Mouse (Mus musculus) liver, embryonic 14.5 days (tissue): ENCODE data around the gene Catsper1. TPM values are rescaled to one million over a fixed set of nuclear protein-coding genes. Genes with fewer than 3 reads are reported as not detected.
A peak's percentile ranks its signal among the peaks of the same experiment; 100 is the strongest.

Experiments used
- ATAC-seq: fragments of 200-750 bp; cut with Nextera tagmentation; 2 replicates; pipeline ENCODE4 v1.8.0; 2017; ENCODE audit warnings: moderate number of reproducible peaks, mild to moderate bottlenecking, moderate library complexity; ENCODE audit not compliant: insufficient read depth
- DNase-seq, 3 experiments: peaks; one replicate each; pipeline ENCODE4 v3.0.0-alpha.2; 2012 to 2013; ENCODE audit warnings: low read depth in 3 of 3, low spot score in 3 of 3
- H3K27ac ChIP-seq: fragments of 300-500 bp; sonication (generic); 2 replicates; pipeline ENCODE4 v1.5.1; 2014; ENCODE audit warnings: moderate library complexity, mild to moderate bottlenecking, control low read depth, inconsistent platforms
- H3K27me3 ChIP-seq: fragments of 300-500 bp; sonication (generic); 2 replicates; pipeline ENCODE4 v1.6.1; 2014; ENCODE audit warnings: mild to moderate bottlenecking, low read length, moderate library complexity; ENCODE audit not compliant: control insufficient read depth, insufficient read depth
- H3K36me3 ChIP-seq: fragments of 300-500 bp; sonication (generic); replicated peaks from 2 replicates; pipeline ENCODE4 v1.6.1; 2014; ENCODE audit warnings: low read depth; ENCODE audit not compliant: control insufficient read depth, insufficient read depth
- H3K4me1 ChIP-seq, 2 experiments: fragments of 200-500 bp in 1 of 2; fragments of 300-500 bp in 1 of 2; sonication (generic) in 1 of 2; replicated peaks; 2 replicates each; pipeline ENCODE4 v1.6.1; 2012 to 2014; ENCODE audit warnings: antibody characterized with exemption in 1 of 2, inconsistent platforms in 1 of 2, low read length in 1 of 2; ENCODE audit not compliant: control insufficient read depth in 2 of 2, insufficient read depth in 2 of 2
- H3K4me2 ChIP-seq: fragments of 300-500 bp; sonication (generic); 2 replicates; pipeline ENCODE4 v1.6.1; 2014; ENCODE audit warnings: low read depth, mild to moderate bottlenecking, control low read depth, moderate library complexity
- H3K4me3 ChIP-seq, 2 experiments: fragments of 200-500 bp in 1 of 2; fragments of 300-500 bp in 1 of 2; sonication (generic) in 1 of 2; 2 replicates each; pipeline ENCODE4 v1.5.1; 2012 to 2014; ENCODE audit warnings: low read depth in 2 of 2, low read length in 2 of 2, mild to moderate bottlenecking in 2 of 2, control low read depth in 1 of 2, inconsistent platforms in 1 of 2, moderate library complexity in 1 of 2; ENCODE audit not compliant: insufficient read depth in 1 of 2
- H3K9ac ChIP-seq: fragments of 300-500 bp; sonication (generic); replicated peaks from 2 replicates; pipeline ENCODE4 v1.6.1; 2014; ENCODE audit warnings: mild to moderate bottlenecking, control low read depth, moderate library complexity
- H3K9me3 ChIP-seq: fragments of 300-500 bp; sonication (generic); 2 replicates; pipeline ENCODE4 v1.6.1; 2016; ENCODE audit warnings: low read length, mixed read lengths; ENCODE audit not compliant: control insufficient read depth
- CTCF ChIP-seq: IDR thresholded peaks from 2 replicates; pipeline ENCODE4 v1.5.1; 2016; ENCODE audit warnings: antibody characterized with exemption, low read depth, control low read depth
- EP300 ChIP-seq: IDR thresholded peaks from 2 replicates; pipeline ENCODE4 v1.6.1; 2016; ENCODE audit warnings: antibody characterized with exemption, low read depth
- WGBS: fragments of 180-500 bp; shearing (Covaris S2); extraction: QIAGEN DNeasy Blood & Tissue Kit; methylation state at CpG from one replicate; pipeline ENCODE4 v1.1.7; 2014; ENCODE audit not compliant: insufficient replicate concordance; 5-methylcytosine and 5-hydroxymethylcytosine counted together
- polyA plus RNA-seq, 2 experiments: library from polyadenylated mRNA; depleted of rRNA in 1 of 2; stranded (reverse) in 1 of 2; unstranded in 1 of 2; fragments of >200 nt; fragmentation: Nextera tagmentation in 1 of 2; extraction: Ambion mirVana in 1 of 2; gene quantifications; 2 replicates each; pipeline versions ENCODE4 v1.2.1 to v1.2.3; 2012 to 2014

Catsper1 gene
- polyA plus RNA-seq, 2 experiments, result not detected

GRCm38 (mm10) chr19:5390416-5390815, 54.9 kb downstream of the Catsper1 start:
- TF ChIP-seq CTCF, result no peak
- no peak for TF ChIP-seq EP300
- ATAC-seq, result no peak
- Histone ChIP-seq H3K4me2 (peak overlapping the region; percentile 99), H3K9me3 (no peaks in the 10 kb centered on the region), H3K9ac (peak overlapping the region; percentile 91), H3K27ac (peak overlapping the region; percentile 92), H3K4me1 (peaks cover 23 to 25% of the 10 kb centered on the region in 2 experiments), H3K36me3 (no peaks in the 10 kb centered on the region), H3K27me3 (no peaks in the 10 kb centered on the region), H3K4me3 (peak overlapping the region; percentile 80 to 92; a peak in 2 of 4 replicates)
- 67% methylated on average over 8 of the region's 8 CpGs for WGBS
- no peak for DNase-seq

- Histone ChIP-seq H3K4me3 (no peak overlapping the region), H3K27ac (no peak overlapping the region), H3K4me2 (no peak overlapping the region), H3K27me3 (no peaks in the 10 kb centered on the region), H3K4me1 (peaks cover 12 to 14% of the 10 kb centered on the region in 2 experiments), H3K9ac (no peak overlapping the region), H3K9me3 (no peaks in the 10 kb centered on the region), H3K36me3 (no peaks in the 10 kb centered on the region)
- ATAC-seq, result no peak
- 58% methylated on average over 4 of the region's 4 CpGs for WGBS
- DNase-seq, result no peak
- TF ChIP-seq EP300 (no peak), CTCF (no peak)
Observed at GRCm38 (mm10) chr19:5392892-5393291, 57.4 kb downstream of the Catsper1 start.

Other genes with a start within 250 kb of the Catsper1 start
- gene Yif1a, start 247.2 kb upstream of the Catsper1 start, polyA plus RNA-seq (2012; rRNA removed), result 34.7 and 37.0 TPM in 2 replicates
- 58.6 and 60.0 TPM in 2 replicates for gene Yif1a, start 247.2 kb upstream of the Catsper1 start, polyA plus RNA-seq (2014; fragmentation: Nextera tagmentation; extraction: Ambion mirVana)
- gene Cnih2, start 237.2 kb upstream of the Catsper1 start, polyA plus RNA-seq (2012; rRNA removed), result 0.63 and 1.0 TPM in 2 replicates
- gene Cnih2, start 237.2 kb upstream of the Catsper1 start, polyA plus RNA-seq (2014; fragmentation: Nextera tagmentation; extraction: Ambion mirVana), result 0.50 and 0.73 TPM in 2 replicates
- gene Rab1b, start 228.7 kb upstream of the Catsper1 start, polyA plus RNA-seq (2012; rRNA removed), result 50.6 and 58.8 TPM in 2 replicates
- 76.2 and 84.8 TPM in 2 replicates for gene Rab1b, start 228.7 kb upstream of the Catsper1 start, polyA plus RNA-seq (2014; fragmentation: Nextera tagmentation; extraction: Ambion mirVana)
- gene Klc2, start 217.2 kb upstream of the Catsper1 start, polyA plus RNA-seq (2012; rRNA removed), result 2.3 and 3.5 TPM in 2 replicates
- gene Klc2, start 217.2 kb upstream of the Catsper1 start, polyA plus RNA-seq (2014; fragmentation: Nextera tagmentation; extraction: Ambion mirVana), result 1.3 and 1.6 TPM in 2 replicates
- gene Pacs1, start 62.6 kb upstream of the Catsper1 start, polyA plus RNA-seq (2012; rRNA removed), result 8.3 and 10.5 TPM in 2 replicates
- 8.2 and 9.9 TPM in 2 replicates for gene Pacs1, start 62.6 kb upstream of the Catsper1 start, polyA plus RNA-seq (2014; fragmentation: Nextera tagmentation; extraction: Ambion mirVana)
- gene Sf3b2, start 40.3 kb upstream of the Catsper1 start, polyA plus RNA-seq (2012; rRNA removed), result 45.0 and 52.5 TPM in 2 replicates
- gene Sf3b2, start 40.3 kb upstream of the Catsper1 start, polyA plus RNA-seq (2014; fragmentation: Nextera tagmentation; extraction: Ambion mirVana), result 98.4 and 116 TPM in 2 replicates
- gene Gal3st3, start 37.4 kb upstream of the Catsper1 start, polyA plus RNA-seq (2012; rRNA removed), result 0.03 and 0.08 TPM in 2 replicates
- 0.04 TPM in 1 of 2 replicates, not detected in the other for gene Gal3st3, start 37.4 kb upstream of the Catsper1 start, polyA plus RNA-seq (2014; fragmentation: Nextera tagmentation; extraction: Ambion mirVana)
- 0.01 and 0.06 TPM in 2 replicates for gene Cst6, start 13.8 kb downstream of the Catsper1 start, polyA plus RNA-seq (2012; rRNA removed)
- 0.43 TPM in 1 of 2 replicates, not detected in the other for gene Cst6, start 13.8 kb downstream of the Catsper1 start, polyA plus RNA-seq (2014; fragmentation: Nextera tagmentation; extraction: Ambion mirVana)
- gene Eif1ad, start 31.0 kb downstream of the Catsper1 start, polyA plus RNA-seq (2012; rRNA removed), result 18.4 and 22.0 TPM in 2 replicates
- 22.9 and 24.3 TPM in 2 replicates for gene Eif1ad, start 31.0 kb downstream of the Catsper1 start, polyA plus RNA-seq (2014; fragmentation: Nextera tagmentation; extraction: Ambion mirVana)
- gene Banf1, start 31.4 kb downstream of the Catsper1 start, polyA plus RNA-seq (2012; rRNA removed), result 116 and 125 TPM in 2 replicates
- 263 and 278 TPM in 2 replicates for gene Banf1, start 31.4 kb downstream of the Catsper1 start, polyA plus RNA-seq (2014; fragmentation: Nextera tagmentation; extraction: Ambion mirVana)
- 13.1 and 21.7 TPM in 2 replicates for gene Sart1, start 53.0 kb downstream of the Catsper1 start, polyA plus RNA-seq (2012; rRNA removed)
- 24.1 and 26.6 TPM in 2 replicates for gene Sart1, start 53.0 kb downstream of the Catsper1 start, polyA plus RNA-seq (2014; fragmentation: Nextera tagmentation; extraction: Ambion mirVana)
- not detected in 2 replicates for gene Tsga10ip, start 66.8 kb downstream of the Catsper1 start, polyA plus RNA-seq (2012; rRNA removed)
- gene Tsga10ip, start 66.8 kb downstream of the Catsper1 start, polyA plus RNA-seq (2014; fragmentation: Nextera tagmentation; extraction: Ambion mirVana), result 0.09 TPM in 1 of 2 replicates, not detected in the other
- 38.6 and 64.0 TPM in 2 replicates for gene Drap1, start 89.2 kb downstream of the Catsper1 start, polyA plus RNA-seq (2012; rRNA removed)
- 58.5 and 58.9 TPM in 2 replicates for gene Drap1, start 89.2 kb downstream of the Catsper1 start, polyA plus RNA-seq (2014; fragmentation: Nextera tagmentation; extraction: Ambion mirVana)
- 16.7 and 19.9 TPM in 2 replicates for gene AI837181, start 89.4 kb downstream of the Catsper1 start, polyA plus RNA-seq (2012; rRNA removed)
- 10.7 and 11.9 TPM in 2 replicates for gene AI837181, start 89.4 kb downstream of the Catsper1 start, polyA plus RNA-seq (2014; fragmentation: Nextera tagmentation; extraction: Ambion mirVana)
- gene Fosl1, start 111.8 kb downstream of the Catsper1 start, polyA plus RNA-seq (2012; rRNA removed), result 0.02 TPM in 1 of 2 replicates, not detected in the other
- not detected in 2 replicates for gene Fosl1, start 111.8 kb downstream of the Catsper1 start, polyA plus RNA-seq (2014; fragmentation: Nextera tagmentation; extraction: Ambion mirVana)
- 1.00 and 1.4 TPM in 2 replicates for gene Ccdc85b, start 122.2 kb downstream of the Catsper1 start, polyA plus RNA-seq (2012; rRNA removed)
- 1.0 and 1.2 TPM in 2 replicates for gene Ccdc85b, start 122.2 kb downstream of the Catsper1 start, polyA plus RNA-seq (2014; fragmentation: Nextera tagmentation; extraction: Ambion mirVana)
- 19.1 and 22.9 TPM in 2 replicates for gene Fibp, start 124.9 kb downstream of the Catsper1 start, polyA plus RNA-seq (2012; rRNA removed)
- 20.8 and 30.6 TPM in 2 replicates for gene Fibp, start 124.9 kb downstream of the Catsper1 start, polyA plus RNA-seq (2014; fragmentation: Nextera tagmentation; extraction: Ambion mirVana)
- 0.27 and 0.37 TPM in 2 replicates for gene Ctsw, start 132.8 kb downstream of the Catsper1 start, polyA plus RNA-seq (2012; rRNA removed)
- gene Ctsw, start 132.8 kb downstream of the Catsper1 start, polyA plus RNA-seq (2014; fragmentation: Nextera tagmentation; extraction: Ambion mirVana), result 0.21 and 0.25 TPM in 2 replicates
- 11.4 and 17.5 TPM in 2 replicates for gene Efemp2, start 138.2 kb downstream of the Catsper1 start, polyA plus RNA-seq (2012; rRNA removed)
- gene Efemp2, start 138.2 kb downstream of the Catsper1 start, polyA plus RNA-seq (2014; fragmentation: Nextera tagmentation; extraction: Ambion mirVana), result 11.4 and 11.6 TPM in 2 replicates
- 11.3 and 11.4 TPM in 2 replicates for gene Mus81, start 152.7 kb downstream of the Catsper1 start, polyA plus RNA-seq (2012; rRNA removed)
- gene Mus81, start 152.7 kb downstream of the Catsper1 start, polyA plus RNA-seq (2014; fragmentation: Nextera tagmentation; extraction: Ambion mirVana), result 13.8 and 15.6 TPM in 2 replicates
- 432 and 443 TPM in 2 replicates for gene Cfl1, start 154.7 kb downstream of the Catsper1 start, polyA plus RNA-seq (2012; rRNA removed)
- 1,304 and 1,332 TPM in 2 replicates for gene Cfl1, start 154.7 kb downstream of the Catsper1 start, polyA plus RNA-seq (2014; fragmentation: Nextera tagmentation; extraction: Ambion mirVana)
- gene 1700020D05Rik, start 168.0 kb downstream of the Catsper1 start, polyA plus RNA-seq (2012; rRNA removed), result 0.81 TPM in 2 replicates
- not detected in 2 replicates for gene 1700020D05Rik, start 168.0 kb downstream of the Catsper1 start, polyA plus RNA-seq (2014; fragmentation: Nextera tagmentation; extraction: Ambion mirVana)
- 9.0 and 9.3 TPM in 2 replicates for gene Snx32, start 174.8 kb downstream of the Catsper1 start, polyA plus RNA-seq (2012; rRNA removed)
- gene Snx32, start 174.8 kb downstream of the Catsper1 start, polyA plus RNA-seq (2014; fragmentation: Nextera tagmentation; extraction: Ambion mirVana), result 4.7 and 5.5 TPM in 2 replicates
- 0.01 and 0.02 TPM in 2 replicates for gene Ovol1, start 224.9 kb downstream of the Catsper1 start, polyA plus RNA-seq (2012; rRNA removed)
- not detected in 2 replicates for gene Ovol1, start 224.9 kb downstream of the Catsper1 start, polyA plus RNA-seq (2014; fragmentation: Nextera tagmentation; extraction: Ambion mirVana)
- 1.3 and 1.5 TPM in 2 replicates for gene Ap5b1, start 232.3 kb downstream of the Catsper1 start, polyA plus RNA-seq (2012; rRNA removed)
- 1.4 and 1.8 TPM in 2 replicates for gene Ap5b1, start 232.3 kb downstream of the Catsper1 start, polyA plus RNA-seq (2014; fragmentation: Nextera tagmentation; extraction: Ambion mirVana)